Mouse (Mus musculus) C2C12 (cell line): ENCODE measurements around the gene Egfr.

Experiments used
- CTCF ChIP-seq: IDR thresholded peaks from one replicate; pipeline ENCODE4 v1.5.1; 2011; ENCODE audit not compliant: control insufficient read depth, insufficient read depth, insufficient read length
- MAX ChIP-seq: IDR thresholded peaks from one replicate; pipeline ENCODE4 v1.6.1; 2011; ENCODE audit warnings: mild to moderate bottlenecking, control low read depth
- MYOG ChIP-seq: IDR thresholded peaks from one replicate; pipeline ENCODE4 v1.6.1; 2011; ENCODE audit not compliant: control insufficient read depth, insufficient read length; ENCODE audit errors: extremely low read depth
- USF1 ChIP-seq: IDR thresholded peaks from one replicate; pipeline ENCODE4 v1.6.1; 2011; ENCODE audit warnings: low read depth, mild to moderate bottlenecking, control low read depth, moderate library complexity

DNA sequence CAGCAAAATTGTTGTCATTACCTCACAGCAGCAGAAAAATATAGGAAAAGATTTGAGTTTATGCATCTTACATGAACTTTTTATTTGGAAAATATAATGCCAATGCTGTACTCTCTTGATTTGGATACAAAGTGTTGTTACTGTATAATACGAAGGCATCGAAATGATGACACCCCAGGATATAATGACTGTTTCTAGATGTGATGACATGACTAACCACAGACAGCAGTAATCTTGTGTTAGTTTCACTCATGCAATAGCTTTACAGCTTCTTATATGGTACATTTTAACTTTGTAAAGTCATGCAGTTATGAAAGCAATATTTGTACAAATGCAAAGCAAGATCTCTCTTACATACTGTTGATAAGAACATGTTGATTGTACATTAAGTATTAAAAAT lies 165.5 kb downstream of the Egfr start:
- TF ChIP-seq CTCF, result no peak
- no peak for TF ChIP-seq MYOG
- no peak for TF ChIP-seq USF1
- TF ChIP-seq MAX, result no peak
